Mouse (Mus musculus): ENCODE data around the gene Stk24. TPM values are rescaled to one million over a fixed set of nuclear protein-coding genes. Genes with fewer than 3 reads are reported as not detected.

Gene Stk24
- total and polyA plus RNA-seq, 3 experiments, result 62.5 to 79.3 TPM; not detected in 1

DNA sequence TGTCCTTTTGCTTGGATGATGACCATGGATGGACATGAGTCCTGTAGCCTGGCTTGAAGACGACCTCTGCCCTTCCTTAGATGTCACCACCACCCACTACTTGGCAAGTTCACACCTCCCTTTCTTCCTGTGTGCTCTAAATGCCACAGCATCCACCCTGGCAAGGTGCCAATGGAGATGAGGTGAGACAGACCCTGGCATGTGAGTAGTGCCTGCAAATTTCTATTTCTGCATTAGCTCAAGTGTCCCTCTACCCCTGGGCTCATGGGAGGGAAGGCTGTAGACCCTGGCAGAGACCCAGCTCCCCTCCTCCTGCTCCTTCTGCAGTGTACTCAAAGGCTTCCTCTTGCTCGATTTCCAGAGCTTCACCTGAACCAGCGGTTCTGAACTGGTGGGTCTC is 64.9 kb downstream of the Stk24 start:
- H3K4me1 ChIP-seq (ENCODE audit: control insufficient read depth in 1 of 2, insufficient read depth in 2 of 2, low read length in 2 of 2), result peaks cover 3 to 18% of the 10 kb centered on the region in 2 experiments
- no peaks in the 10 kb centered on the region for H3K27me3 ChIP-seq (ENCODE audit: control insufficient read depth in 1 of 2, insufficient read depth in 2 of 2, low read length in 2 of 2)
- peaks cover 62% of the 10 kb centered on the region for H3K79me2 ChIP-seq (ENCODE audit: control insufficient read depth, insufficient read depth, low read length, poor library complexity)
- H3K9ac ChIP-seq (ENCODE audit: control insufficient read depth, low read depth, low read length, poor library complexity, severe bottlenecking), result no peak overlapping the region
- peak; percentile 30 for DNase-seq (ENCODE audit: low read depth, low spot score)
- TF ChIP-seq MXI1 (IDR thresholded peaks at IDR 0.05; ENCODE audit: low read depth, low read length), result no peak
- TF ChIP-seq BHLHE40 (IDR thresholded peaks at IDR 0.05; ENCODE audit: borderline replicate concordance, low read depth, low read length), result no peak
- TF ChIP-seq NRF1 (IDR thresholded peaks at IDR 0.05; ENCODE audit: insufficient read depth, low read depth, low read length, poor library complexity, severe bottlenecking), result no peak
- no peak for TF ChIP-seq MAFK (IDR thresholded peaks at IDR 0.05; ENCODE audit: borderline replicate concordance, low read depth, low read length)
- TF ChIP-seq TBP (IDR thresholded peaks at IDR 0.05; ENCODE audit: low read depth, low read length), result no peak
- TF ChIP-seq MYB (IDR thresholded peaks at IDR 0.05; ENCODE audit: low read depth, low read length), result no peak
- no peak for TF ChIP-seq MAX (IDR thresholded peaks at IDR 0.05; ENCODE audit: low read length)
- TF ChIP-seq NELFE (IDR thresholded peaks at IDR 0.05; ENCODE audit: low read depth, low read length), result no peak
- TF ChIP-seq UBTF (IDR thresholded peaks at IDR 0.05; ENCODE audit: borderline replicate concordance, insufficient read depth, low read depth, low read length), result no peak
- H3K27ac ChIP-seq (ENCODE audit: control insufficient read depth, low read depth, low read length), result no peak overlapping the region
- H3K4me3 ChIP-seq (ENCODE audit: control insufficient read depth in 1 of 2, insufficient read depth in 1 of 2, low read depth in 2 of 2, low read length in 2 of 2), result no peak overlapping the region
- no peaks in the 10 kb centered on the region for H3K9me3 ChIP-seq (replicated peaks; ENCODE audit: insufficient read depth, low read length)
- peaks cover 0 to 17% of the 10 kb centered on the region in 2 experiments; a peak in 2 of 4 replicates for H3K36me3 ChIP-seq (ENCODE audit: control insufficient read depth in 1 of 2, insufficient read depth in 2 of 2, low read length in 2 of 2)

- H3K36me3 ChIP-seq (ENCODE audit: control insufficient read depth in 1 of 2, insufficient read depth in 2 of 2, low read length in 2 of 2), result peaks cover 0 to 10% of the 10 kb centered on the region in 2 experiments; a peak in 2 of 4 replicates
- H3K79me2 ChIP-seq (ENCODE audit: control insufficient read depth, insufficient read depth, low read length, poor library complexity), result peaks cover 70% of the 10 kb centered on the region
- H3K27me3 ChIP-seq (ENCODE audit: control insufficient read depth in 1 of 2, insufficient read depth in 2 of 2, low read length in 2 of 2), result no peaks in the 10 kb centered on the region
- H3K9ac ChIP-seq (ENCODE audit: control insufficient read depth, low read depth, low read length, poor library complexity, severe bottlenecking), result no peak overlapping the region
- TF ChIP-seq RCOR1 (IDR thresholded peaks at IDR 0.05; ENCODE audit: low read depth, low read length) (no peak), TCF12 (IDR thresholded peaks at IDR 0.05; ENCODE audit: low read depth, low read length) (no peak), TAL1 (IDR thresholded peaks at IDR 0.05; ENCODE audit: low read length) (no peak), ZC3H11A (IDR thresholded peaks at IDR 0.05; ENCODE audit: low read depth, low read length) (no peak), NELFE (IDR thresholded peaks at IDR 0.05; ENCODE audit: low read depth, low read length) (no peak), HCFC1 (IDR thresholded peaks at IDR 0.05; ENCODE audit: low read depth, low read length) (no peak), RAD21 (IDR thresholded peaks at IDR 0.05; ENCODE audit: low read depth, low read length) (no peak), GABPA (IDR thresholded peaks at IDR 0.05; ENCODE audit: low read depth, low read length) (no peak), MYC (IDR thresholded peaks at IDR 0.05; ENCODE audit: low read depth, low read length) (no peak), SMC3 (IDR thresholded peaks at IDR 0.05; ENCODE audit: low read depth, low read length) (no peak), ZKSCAN1 (IDR thresholded peaks at IDR 0.05; ENCODE audit: low read depth, low read length) (no peak), USF1 (IDR thresholded peaks at IDR 0.05; ENCODE audit: low read depth, low read length) (no peak), MEF2A (IDR thresholded peaks at IDR 0.05; ENCODE audit: extremely low read depth, insufficient replicate concordance, low read depth, low read length, poor library complexity, severe bottlenecking) (no peak), CHD1 (IDR thresholded peaks at IDR 0.05; ENCODE audit: low read depth, low read length) (no peak)
- no peak for DNase-seq (ENCODE audit: low read depth, low spot score)
- peaks cover 0 to 14% of the 10 kb centered on the region in 2 experiments for H3K4me1 ChIP-seq (ENCODE audit: control insufficient read depth in 1 of 2, insufficient read depth in 2 of 2, low read length in 2 of 2)
- no peaks in the 10 kb centered on the region for H3K9me3 ChIP-seq (replicated peaks; ENCODE audit: insufficient read depth, low read length)
- H3K4me3 ChIP-seq (ENCODE audit: control insufficient read depth in 1 of 2, insufficient read depth in 1 of 2, low read depth in 2 of 2, low read length in 2 of 2), result no peak overlapping the region
- H3K27ac ChIP-seq (ENCODE audit: control insufficient read depth, low read depth, low read length), result no peak overlapping the region
These were observed 66.5 kb downstream of the Stk24 start for GRCm38 (mm10) chr14:121313283-121313682.
